Mouse (Mus musculus) MEL (cell line): ENCODE results near the gene Josd1. TPM values are rescaled to one million over a fixed set of nuclear protein-coding genes. Genes with fewer than 3 reads are reported as not detected.

Experiments
- DNase-seq: peaks from one replicate; pipeline ENCODE4 v3.0.0; 2011; ENCODE audit warnings: low read depth, low spot score
- H3K27ac ChIP-seq: 2 replicates; pipeline ENCODE4 v1.5.1; 2012; ENCODE audit warnings: low read depth, mild to moderate bottlenecking, control low read depth, low read length, moderate library complexity; ENCODE audit not compliant: control insufficient read depth
- H3K27me3 ChIP-seq, 2 experiments: fragments of 150-350 bp in 1 of 2; sonication (generic) in 1 of 2; 2 replicates each; pipeline ENCODE4 v1.6.1; 2012; ENCODE audit warnings: low read length in 2 of 2, mild to moderate bottlenecking in 2 of 2, improper control_type of control experiment in 1 of 2, moderate library complexity in 1 of 2; ENCODE audit not compliant: insufficient read depth in 2 of 2, control insufficient read depth in 1 of 2
- H3K36me3 ChIP-seq, 2 experiments: 2 replicates each; pipeline ENCODE4 v1.6.1; 2012 to 2014; ENCODE audit warnings: low read length in 2 of 2, improper control_type of control experiment in 1 of 2, inconsistent platforms in 1 of 2, mild to moderate bottlenecking in 1 of 2; ENCODE audit not compliant: insufficient read depth in 2 of 2, control insufficient read depth in 1 of 2
- H3K4me1 ChIP-seq, 2 experiments: fragments of 150-350 bp in 1 of 2; sonication (generic) in 1 of 2; 2 replicates each; pipeline ENCODE4 v1.6.1; 2012; ENCODE audit warnings: low read length in 2 of 2, improper control_type of control experiment in 1 of 2, mild to moderate bottlenecking in 1 of 2; ENCODE audit not compliant: insufficient read depth in 2 of 2, control insufficient read depth in 1 of 2
- H3K4me3 ChIP-seq, 2 experiments: fragments of 150-350 bp in 1 of 2; sonication (generic) in 1 of 2; 2 replicates each; pipeline ENCODE4 v1.5.1; 2012; ENCODE audit warnings: low read depth in 2 of 2, low read length in 2 of 2, mild to moderate bottlenecking in 2 of 2, moderate library complexity in 2 of 2, control low read depth in 1 of 2, improper control_type of control experiment in 1 of 2; ENCODE audit not compliant: control insufficient read depth in 1 of 2, insufficient read depth in 1 of 2
- H3K79me2 ChIP-seq: 2 replicates; pipeline ENCODE4 v1.6.1; 2012; ENCODE audit warnings: mild to moderate bottlenecking, low read length, moderate library complexity; ENCODE audit not compliant: control insufficient read depth, poor library complexity, insufficient read depth
- H3K9ac ChIP-seq: 2 replicates; pipeline ENCODE4 v1.6.1; 2012; ENCODE audit warnings: low read depth, mild to moderate bottlenecking, control low read depth, low read length, moderate library complexity; ENCODE audit not compliant: control insufficient read depth, poor library complexity, severe bottlenecking
- H3K9me3 ChIP-seq: fragments of 150-350 bp; sonication (generic); replicated peaks from 2 replicates; pipeline ENCODE4 v1.6.1; 2012; ENCODE audit warnings: mild to moderate bottlenecking, low read length, improper control_type of control experiment, moderate library complexity; ENCODE audit not compliant: insufficient read depth
- BHLHE40 ChIP-seq: IDR thresholded peaks from 2 replicates; pipeline ENCODE4 v1.6.1; 2012; ENCODE audit warnings: low read depth, mild to moderate bottlenecking, inconsistent platforms, low read length, improper control_type of control experiment, borderline replicate concordance
- CHD2 ChIP-seq: IDR thresholded peaks from 2 replicates; pipeline ENCODE4 v1.6.1; 2011; ENCODE audit warnings: low read length, improper control_type of control experiment
- CTCF ChIP-seq, 3 experiments: IDR thresholded peaks in 2 of 3; conservative IDR thresholded peaks in 1 of 3; 2 replicates each; pipeline ENCODE4 v1.5.1; 2011 to 2012; ENCODE audit warnings: low read length in 3 of 3, low read depth in 2 of 3, mild to moderate bottlenecking in 2 of 3, improper control_type of control experiment in 1 of 3, inconsistent platforms in 1 of 3, mixed read lengths in 1 of 3, moderate library complexity in 1 of 3; ENCODE audit not compliant: control insufficient read depth in 1 of 3, insufficient read depth in 1 of 3, poor library complexity in 1 of 3, severe bottlenecking in 1 of 3
- EP300 ChIP-seq, 2 experiments: IDR thresholded peaks; 2 replicates each; pipeline ENCODE4 v1.6.1; 2011; ENCODE audit warnings: improper control_type of control experiment in 2 of 2, low read length in 2 of 2, low read depth in 1 of 2, mild to moderate bottlenecking in 1 of 2
- ETS1 ChIP-seq: IDR thresholded peaks from 2 replicates; pipeline ENCODE4 v1.6.1; 2012; ENCODE audit warnings: low read depth, mild to moderate bottlenecking, inconsistent platforms, low read length, improper control_type of control experiment, moderate library complexity
- GABPA ChIP-seq: IDR thresholded peaks from 2 replicates; pipeline ENCODE4 v1.6.1; 2012; ENCODE audit warnings: low read depth, mild to moderate bottlenecking, inconsistent platforms, low read length, improper control_type of control experiment, moderate library complexity
- HCFC1 ChIP-seq: IDR thresholded peaks from 2 replicates; pipeline ENCODE4 v1.6.1; 2012; ENCODE audit warnings: low read depth, mild to moderate bottlenecking, inconsistent platforms, low read length, improper control_type of control experiment, moderate library complexity
- JUND ChIP-seq: IDR thresholded peaks from 2 replicates; pipeline ENCODE4 v1.6.1; 2011; ENCODE audit warnings: low read depth, mild to moderate bottlenecking, improper control_type of control experiment, low read length
- KAT2A ChIP-seq: conservative IDR thresholded peaks from 2 replicates; pipeline ENCODE4 v1.6.1; 2012; ENCODE audit warnings: low read depth, low read length, improper control_type of control experiment, inconsistent platforms
- MAX ChIP-seq: IDR thresholded peaks from 2 replicates; pipeline ENCODE4 v1.6.1; 2011; ENCODE audit warnings: low read length, improper control_type of control experiment
- MXI1 ChIP-seq: IDR thresholded peaks from 2 replicates; pipeline ENCODE4 v1.6.1; 2011; ENCODE audit warnings: mild to moderate bottlenecking, low read depth, low read length, improper control_type of control experiment
- MYB ChIP-seq: IDR thresholded peaks from 2 replicates; pipeline ENCODE4 v1.6.1; 2011; ENCODE audit warnings: mild to moderate bottlenecking, low read depth, low read length, improper control_type of control experiment
- NRF1 ChIP-seq: IDR thresholded peaks from 2 replicates; pipeline ENCODE4 v1.6.1; 2014; ENCODE audit warnings: low read depth, mild to moderate bottlenecking, inconsistent platforms, low read length, improper control_type of control experiment, moderate library complexity; ENCODE audit not compliant: poor library complexity, insufficient read depth, severe bottlenecking
- POLR2A ChIP-seq, 2 experiments: IDR thresholded peaks; 2 replicates each; pipeline ENCODE4 v1.6.1; 2011 to 2012; ENCODE audit warnings: low read length in 2 of 2, mild to moderate bottlenecking in 2 of 2, control low read depth in 1 of 2, improper control_type of control experiment in 1 of 2, low read depth in 1 of 2, moderate library complexity in 1 of 2; ENCODE audit not compliant: control insufficient read depth in 1 of 2, insufficient read depth in 1 of 2, poor library complexity in 1 of 2
- POLR2AphosphoS2 ChIP-seq: IDR thresholded peaks from 2 replicates; pipeline ENCODE4 v1.6.1; 2011; ENCODE audit warnings: low read length, improper control_type of control experiment
- RAD21 ChIP-seq: IDR thresholded peaks from 2 replicates; pipeline ENCODE4 v1.6.1; 2011; ENCODE audit warnings: mild to moderate bottlenecking, low read depth, low read length, improper control_type of control experiment
- SIN3A ChIP-seq: IDR thresholded peaks from 2 replicates; pipeline ENCODE4 v1.6.1; 2012; ENCODE audit warnings: low read length, improper control_type of control experiment, inconsistent platforms
- SMC3 ChIP-seq: IDR thresholded peaks from 2 replicates; pipeline ENCODE4 v1.6.1; 2011; ENCODE audit warnings: low read depth, low read length, improper control_type of control experiment
- TAL1 ChIP-seq: IDR thresholded peaks from 2 replicates; pipeline ENCODE4 v1.6.1; 2012; ENCODE audit warnings: mild to moderate bottlenecking, inconsistent platforms, low read length, moderate library complexity, mixed read lengths
- TBP ChIP-seq: IDR thresholded peaks from 2 replicates; pipeline ENCODE4 v1.8.0; 2011; ENCODE audit warnings: low read depth, low read length, improper control_type of control experiment
- TCF12 ChIP-seq: IDR thresholded peaks from 2 replicates; pipeline ENCODE4 v1.6.1; 2014; ENCODE audit warnings: low read depth, mild to moderate bottlenecking, inconsistent platforms, low read length, improper control_type of control experiment, moderate library complexity
- UBTF ChIP-seq: IDR thresholded peaks from 2 replicates; pipeline ENCODE4 v1.6.1; 2012; ENCODE audit warnings: low read depth, mild to moderate bottlenecking, inconsistent platforms, low read length, improper control_type of control experiment, moderate library complexity, borderline replicate concordance; ENCODE audit not compliant: insufficient read depth
- USF1 ChIP-seq: IDR thresholded peaks from 2 replicates; pipeline ENCODE4 v1.6.1; 2014; ENCODE audit warnings: low read depth, mild to moderate bottlenecking, inconsistent platforms, low read length, improper control_type of control experiment, moderate library complexity
- ZC3H11A ChIP-seq: IDR thresholded peaks from 2 replicates; pipeline ENCODE4 v1.6.1; 2012; ENCODE audit warnings: low read depth, mild to moderate bottlenecking, inconsistent platforms, low read length, improper control_type of control experiment
- ZKSCAN1 ChIP-seq: IDR thresholded peaks from 2 replicates; pipeline ENCODE4 v1.6.1; 2012; ENCODE audit warnings: low read depth, mild to moderate bottlenecking, inconsistent platforms, low read length, improper control_type of control experiment, moderate library complexity
- ZMIZ1 ChIP-seq: IDR thresholded peaks from 2 replicates; pipeline ENCODE4 v1.6.1; 2012; ENCODE audit warnings: low read depth, mild to moderate bottlenecking, inconsistent platforms, low read length, improper control_type of control experiment, moderate library complexity
- ZNF384 ChIP-seq: IDR thresholded peaks from 2 replicates; pipeline ENCODE4 v1.6.1; 2012; ENCODE audit warnings: low read depth, mild to moderate bottlenecking, inconsistent platforms, low read length, improper control_type of control experiment
- polyA plus RNA-seq, 2 experiments: library from polyadenylated mRNA; stranded (reverse) in 1 of 2; unstranded in 1 of 2; fragments of >175 nt in 1 of 2; fragments of >200 nt in 1 of 2; gene quantifications; 2 replicates each; pipeline versions ENCODE4 v1.2.1 to v1.2.4; 2012; ENCODE audit warnings: low replicate concordance in 2 of 2, low read depth in 1 of 2; ENCODE audit not compliant: insufficient read length in 2 of 2, insufficient read depth in 1 of 2, missing spikeins in 1 of 2
- total RNA-seq: library from RNA; depleted of rRNA; stranded (reverse); fragments of 300-350 nt; gene quantifications from 2 replicates; pipeline ENCODE4 v1.2.3, GENCODE M21; 2012

Gene Josd1
- total and polyA plus RNA-seq, 3 experiments = 46.5 to 47.2 TPM; not detected in 1

- no peak overlapping the region for H3K4me3 ChIP-seq
- peak; percentile 81 for DNase-seq
- peaks cover 0 to 8% of the 10 kb centered on the region in 2 experiments; a peak in 2 of 4 replicates for H3K4me1 ChIP-seq
- H3K9me3 ChIP-seq = no peaks in the 10 kb centered on the region
- peaks cover 0 to 7% of the 10 kb centered on the region in 2 experiments; a peak in 2 of 4 replicates for H3K36me3 ChIP-seq
- TF ChIP-seq CTCF (IDR thresholded peaks at IDR 0.05 in 2 of 3, conservative IDR thresholded peaks at IDR 0.05 in 1 of 3; ENCODE audit: control insufficient read depth in 1 of 3, insufficient read depth in 1 of 3, low read depth in 2 of 3, low read length in 3 of 3, poor library complexity in 1 of 3, severe bottlenecking in 1 of 3) = peak; percentile 69 to 81 (median 80)
- peak; percentile 34 for TF ChIP-seq SMC3
- TF ChIP-seq EP300 (IDR thresholded peaks at IDR 0.05; ENCODE audit: low read depth in 1 of 2, low read length in 2 of 2) = no peak
- peak; percentile 38 for TF ChIP-seq RAD21
- no peak for TF ChIP-seq BHLHE40
- no peak for TF ChIP-seq GABPA
- TF ChIP-seq JUND = no peak
- no peak for TF ChIP-seq CHD2
- no peaks in the 10 kb centered on the region for H3K27me3 ChIP-seq
- no peaks in the 10 kb centered on the region; the same call in 1 of the 2 replicates for H3K79me2 ChIP-seq
- H3K9ac ChIP-seq = no peak overlapping the region
- no peak overlapping the region for H3K27ac ChIP-seq
Observed at GRCm38 (mm10) chr15:79661852-79662251, 25.9 kb downstream of the Josd1 start.

- Histone ChIP-seq H3K36me3 (peaks cover 0 to 7% of the 10 kb centered on the region in 2 experiments; a peak in 2 of 4 replicates), H3K9me3 (no peaks in the 10 kb centered on the region), H3K79me2 (no peaks in the 10 kb centered on the region; the same call in 1 of the 2 replicates), H3K27me3 (no peaks in the 10 kb centered on the region), H3K4me3 (peak within 1 kb of the TSS; percentile 76 to 90), H3K27ac (peak within 1 kb of the TSS; percentile 88), H3K4me1 (peaks cover 0 to 8% of the 10 kb centered on the region in 2 experiments; a peak in 2 of 4 replicates), H3K9ac (peak within 1 kb of the TSS; percentile 89)
- peak; percentile 96 for DNase-seq
- TF ChIP-seq CTCF (IDR thresholded peaks at IDR 0.05 in 2 of 3, conservative IDR thresholded peaks at IDR 0.05 in 1 of 3; ENCODE audit: control insufficient read depth in 1 of 3, insufficient read depth in 1 of 3, low read depth in 2 of 3, low read length in 3 of 3, poor library complexity in 1 of 3, severe bottlenecking in 1 of 3) (no peak), KAT2A (no peak), MXI1 (peak; percentile 88), TBP (0 out of 2 replicates have a peak, but pooled peaks have one; percentile 35), TAL1 (no peak), BHLHE40 (peak; percentile 55; the same call in 1 of the 2 replicates), POLR2AphosphoS2 (peak; percentile 79), ZNF384 (no peak), SIN3A (peak; percentile 97), JUND (no peak), ZC3H11A (no peak), USF1 (no peak), POLR2A (IDR thresholded peaks at IDR 0.05; ENCODE audit: control insufficient read depth in 1 of 2, insufficient read depth in 1 of 2, low read depth in 1 of 2, low read length in 2 of 2, poor library complexity in 1 of 2) (peak; percentile 64 to 78; a peak in 3 of 4 replicates), GABPA (0 out of 2 replicates have a peak, but pooled peaks have one; percentile 41), MAX (peak; percentile 66; the same call in 1 of the 2 replicates), ETS1 (0 out of 2 replicates have a peak, but pooled peaks have one; percentile 22), UBTF (no peak), NRF1 (peak; percentile 99), HCFC1 (peak; percentile 79), EP300 (IDR thresholded peaks at IDR 0.05; ENCODE audit: low read depth in 1 of 2, low read length in 2 of 2) (no peak), MYB (peak; percentile 54), TCF12 (0 out of 2 replicates have a peak, but pooled peaks have one; percentile 29), ZKSCAN1 (no peak), ZMIZ1 (peak; percentile 75), SMC3 (0 out of 2 replicates have a peak, but pooled peaks have one; percentile 2)
Observed at GRCm38 (mm10) chr15:79658531-79659375, 29.0 kb downstream of the Josd1 start, which contains the start of the genes Fam227a and Cby1. Gene Fam227a (minus strand): TSS chr15:79658956. Gene Cby1 (plus strand): TSS chr15:79659199.
